Mouse (Mus musculus) left cerebral cortex, postnatal 25 days (tissue): ENCODE data around the gene Ifnl3. TPM values are rescaled to one million over a fixed set of nuclear protein-coding genes. Genes with fewer than 3 reads are reported as not detected.
"Not testable (repeated sequence)": the region's sequence is repeated elsewhere in the genome, so short reads cannot be mapped to it uniquely, and the experiment has no call there.

Source experiments
- DNase-seq, 2 experiments: peaks; one replicate each; pipeline ENCODE4 v3.0.0; 2022; ENCODE audit warnings: low spot score in 2 of 2, mixed read lengths in 1 of 2
- intact Hi-C: fragments of 180-260 bp; cut with DNase I; formaldehyde crosslinking; loops from one replicate; pipeline ENCODE4 v1.15.1; 2025
- total RNA-seq, 2 experiments: library from RNA; stranded (reverse); gene quantifications; 2 replicates each; pipeline ENCODE4 v1.2.3; 2021

Ifnl3 gene
- not detected for total RNA-seq

DNA sequence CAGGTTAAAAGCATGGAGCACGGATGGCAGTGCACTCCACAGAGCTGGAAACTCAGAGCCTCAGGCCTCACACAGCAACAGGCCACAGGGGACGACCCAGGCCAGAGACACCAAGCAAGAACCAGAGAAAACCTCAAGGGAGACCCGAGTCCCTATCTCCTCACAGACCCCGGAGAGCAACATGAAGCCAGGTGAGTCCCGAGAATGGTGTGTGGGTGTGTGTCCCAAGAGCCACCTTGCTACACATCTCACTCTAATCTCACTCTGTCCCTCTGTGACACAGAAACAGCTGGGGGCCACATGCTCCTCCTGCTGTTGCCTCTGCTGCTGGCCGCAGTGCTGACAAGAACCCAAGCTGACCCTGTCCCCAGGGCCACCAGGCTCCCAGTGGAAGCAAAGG lies at the start of gene Ifnl3:
Gene Ifnl3, plus strand, starts transcription at position 301 of the 400 bp plus-strand sequence.
- intact Hi-C loops: loop anchor here (1.0 kb wide), 1 partner anchor 13 kb away; no protein-coding TSS in a partner anchor
- not testable (repeated sequence) for DNase-seq

DNA sequence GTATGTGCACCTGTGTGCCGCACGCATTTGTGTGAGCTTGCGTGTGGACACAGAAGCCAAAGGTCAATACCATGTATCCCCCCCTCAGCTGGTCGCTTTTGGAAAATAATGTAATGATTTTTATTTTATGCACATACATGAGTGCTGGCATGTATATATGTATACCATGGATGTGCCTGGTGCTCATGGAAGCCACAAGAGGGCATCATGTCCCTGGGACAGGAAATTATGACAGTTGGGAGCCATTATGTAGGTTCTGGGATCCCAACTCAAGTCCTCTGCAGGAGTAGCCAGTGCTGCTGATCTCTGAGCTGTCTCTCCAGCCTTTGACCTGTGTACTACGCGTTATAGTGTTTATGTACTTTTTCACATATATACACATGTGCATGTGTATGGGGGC lies 46.4 kb upstream of the Ifnl3 start:
- intact Hi-C loops: no loop called here
- no peak for DNase-seq

DNA sequence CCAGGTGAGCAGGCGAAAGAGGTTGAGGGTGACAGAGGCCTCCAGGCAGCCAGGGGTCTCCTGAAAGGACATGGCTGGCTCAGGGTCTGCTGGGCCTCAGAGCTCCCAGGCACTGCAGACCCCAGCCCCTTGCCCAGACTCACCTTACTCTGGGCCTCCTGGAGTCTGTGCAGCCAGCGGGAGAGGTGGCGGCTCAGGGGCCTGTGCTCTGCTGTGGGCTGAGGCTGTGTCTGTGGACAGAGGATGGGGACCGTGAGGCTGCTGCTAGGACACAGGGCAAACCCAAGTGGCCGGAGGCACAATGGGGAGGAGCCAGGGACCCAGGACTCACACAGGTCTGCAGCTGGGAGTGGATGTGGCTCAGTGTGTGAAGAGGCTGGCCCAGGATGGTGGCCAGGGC lies 45.3 kb upstream of the Ifnl3 start:
- no peak for DNase-seq
- intact Hi-C loops: no loop called here

DNA sequence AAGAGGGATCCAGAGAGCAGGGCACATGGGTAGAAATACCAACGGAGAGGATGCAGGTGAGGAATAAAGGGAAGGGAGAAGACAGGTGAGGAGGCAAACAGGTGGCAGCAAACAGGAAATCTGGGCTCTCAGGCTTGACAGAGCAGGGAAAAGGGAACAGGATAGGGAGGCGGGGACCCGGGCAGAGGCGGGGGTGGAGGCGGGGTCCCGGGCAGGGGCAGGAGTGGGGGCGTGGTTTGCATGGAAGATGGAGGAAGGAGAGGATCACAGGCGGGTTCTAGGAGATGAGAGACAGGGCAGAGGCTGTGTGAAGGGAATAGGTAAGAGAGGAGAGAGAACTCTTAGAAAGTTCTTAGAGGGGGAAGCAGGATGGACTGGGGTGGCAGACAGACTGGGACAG lies 43.8 kb upstream of the Ifnl3 start:
- no peak for DNase-seq
- intact Hi-C loops: no loop called here

DNA sequence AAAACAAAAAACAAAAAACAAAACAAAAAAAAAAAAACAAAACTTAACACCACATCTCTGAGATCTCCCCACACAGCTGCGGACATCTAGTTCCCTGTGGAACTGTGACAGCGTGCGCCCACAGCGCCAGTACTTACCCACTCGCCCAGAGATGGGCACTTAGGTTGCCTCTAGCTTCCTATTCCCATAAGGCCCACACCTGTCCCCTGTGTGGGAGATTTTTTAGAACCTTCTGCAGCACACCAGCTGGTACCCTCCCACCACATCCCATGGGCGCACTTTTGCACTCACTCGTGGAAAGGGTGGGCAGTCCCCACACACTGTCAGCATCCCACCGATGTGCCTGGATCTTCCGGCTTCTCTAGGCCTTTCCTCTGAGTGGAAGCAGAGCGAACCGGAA lies 39.8 kb upstream of the Ifnl3 start:
- peak; percentile 26 to 72 for DNase-seq
- intact Hi-C loops: no loop called here

DNA sequence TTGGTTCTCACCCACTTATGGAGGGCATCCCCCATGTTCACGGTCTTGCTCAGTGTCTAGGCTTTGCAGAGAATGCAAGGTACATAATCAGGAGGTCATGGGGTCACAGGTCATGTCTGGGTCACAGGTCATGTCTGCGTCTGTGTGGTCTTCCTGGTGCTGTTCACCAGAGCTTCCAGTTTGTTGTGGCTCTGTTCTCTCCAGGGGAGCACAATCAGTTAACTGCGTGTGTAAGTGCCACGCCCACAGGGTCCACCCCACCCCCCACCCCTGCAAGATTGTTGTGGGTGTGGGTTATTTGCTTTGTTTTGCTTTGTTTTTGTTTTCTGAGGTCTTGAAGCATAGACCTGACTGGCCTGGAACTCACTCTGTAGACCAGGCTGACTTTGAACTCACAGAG lies 38.4 kb upstream of the Ifnl3 start:
- intact Hi-C loops: no loop called here
- DNase-seq: no peak

DNA sequence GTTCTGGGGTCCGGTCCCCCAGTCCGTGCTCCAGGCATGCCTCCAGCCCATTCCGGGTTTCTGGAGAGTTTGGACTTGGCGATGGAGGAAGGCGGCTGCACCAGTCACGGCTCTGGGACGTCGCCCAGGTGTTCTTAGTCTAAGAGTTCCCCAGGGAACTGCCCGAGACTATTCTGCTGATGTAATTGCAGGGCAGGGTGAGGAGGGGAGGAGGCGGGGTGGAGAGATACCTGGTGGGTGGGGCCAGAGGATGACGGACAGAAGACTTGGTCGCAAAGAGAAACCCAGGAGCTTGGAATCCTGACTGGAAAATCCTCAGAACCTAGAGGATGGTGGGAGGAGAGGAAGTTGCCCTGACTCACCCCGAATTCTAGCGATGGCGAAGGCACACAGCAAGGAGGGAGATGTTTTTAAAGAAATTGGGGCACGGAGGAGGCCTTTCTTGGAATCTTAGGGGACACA lies 34.6 kb upstream of the Ifnl3 start:
- intact Hi-C loops: no loop called here
- DNase-seq: peak; percentile 25 to 78

DNA sequence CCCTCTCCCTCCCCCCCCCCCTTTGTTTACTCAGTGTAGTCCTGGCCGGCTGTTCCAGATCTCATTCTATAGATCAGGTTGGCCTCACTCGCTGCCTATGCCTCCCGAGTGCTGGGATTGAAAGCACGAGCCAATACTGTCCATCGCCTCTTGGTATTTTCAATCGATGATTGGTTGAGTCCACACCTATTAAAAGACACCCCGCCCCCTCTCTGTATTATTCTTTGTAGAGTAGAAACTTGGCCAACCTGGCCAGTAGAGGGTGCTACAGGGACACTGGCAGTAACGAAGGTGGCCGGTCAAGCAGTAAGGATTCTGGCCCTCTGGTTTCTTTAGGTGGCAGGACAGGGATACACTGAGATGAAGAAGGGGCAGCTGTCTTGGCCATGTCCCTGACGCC lies 32.2 kb upstream of the Ifnl3 start:
- intact Hi-C loops: loop anchor here (5.0 kb wide), 1 partner anchor 42 kb away; no protein-coding TSS in a partner anchor
- DNase-seq: peak; percentile 27 to 36

DNA sequence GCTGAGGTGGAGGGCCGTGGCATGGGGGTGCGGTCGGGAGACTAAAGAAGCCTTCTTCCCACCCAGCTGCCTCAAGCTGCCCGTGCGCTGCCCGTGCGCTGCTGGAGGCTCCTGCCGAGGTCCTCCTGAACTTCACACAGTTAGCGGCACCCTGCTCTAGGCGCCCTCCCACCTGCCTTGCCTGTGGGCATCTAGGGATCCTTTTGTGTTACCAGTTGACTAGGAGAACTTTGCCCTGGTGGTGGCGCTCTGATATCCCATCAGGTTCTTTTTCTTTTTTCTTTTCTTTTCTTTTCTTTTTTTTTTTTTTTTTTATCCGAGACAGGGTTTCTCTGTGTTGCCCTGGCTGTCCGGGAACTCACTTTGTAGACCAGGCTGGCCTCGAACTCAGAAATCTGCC lies 31.7 kb upstream of the Ifnl3 start:
- intact Hi-C loops: loop anchor here (5.0 kb wide), 1 partner anchor 41 kb away; no protein-coding TSS in a partner anchor
- no peak for DNase-seq

DNA sequence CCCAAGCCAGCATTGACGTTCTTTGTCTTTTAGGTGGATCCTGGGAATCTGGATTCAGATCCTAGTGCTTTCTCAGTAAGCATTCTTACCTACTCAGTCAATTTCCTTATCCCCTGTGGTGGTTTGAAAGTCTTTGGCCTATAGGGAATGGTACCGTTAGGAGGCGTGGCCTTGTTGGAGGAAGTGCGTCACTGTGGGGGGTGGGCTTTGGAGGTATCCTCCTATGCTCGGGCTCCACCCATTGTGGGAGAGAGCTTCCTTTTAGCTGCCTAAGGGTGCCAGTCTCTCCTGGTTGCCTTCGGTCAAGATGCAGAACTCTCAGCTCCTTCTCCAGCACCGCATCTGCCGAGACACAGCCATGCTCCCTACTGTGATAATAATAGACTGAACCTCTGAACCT lies 30.3 kb upstream of the Ifnl3 start:
- DNase-seq: no peak
- intact Hi-C loops: loop anchor here (5.0 kb wide), 1 partner anchor 40 kb away; no protein-coding TSS in a partner anchor

DNA sequence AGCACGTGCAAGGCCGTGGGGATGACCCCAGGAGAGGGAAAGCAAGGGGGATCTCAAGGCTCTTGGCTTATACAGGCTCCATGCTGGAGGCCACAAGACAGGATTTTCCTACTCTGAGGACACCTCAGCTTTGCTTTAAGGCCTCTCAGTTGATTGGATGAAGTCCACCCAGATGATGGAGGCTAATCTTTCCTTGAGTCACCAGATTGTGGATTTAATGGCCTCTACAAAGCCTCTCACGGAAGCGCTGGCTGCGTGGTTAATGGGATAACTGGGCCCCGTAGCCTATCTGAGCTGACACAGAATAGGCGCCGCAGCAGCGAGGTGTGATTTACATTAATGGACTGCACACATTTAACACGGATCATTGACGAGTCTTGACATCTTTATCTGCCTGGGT lies 27.2 kb upstream of the Ifnl3 start:
- DNase-seq: no peak
- intact Hi-C loops: no loop called here

DNA sequence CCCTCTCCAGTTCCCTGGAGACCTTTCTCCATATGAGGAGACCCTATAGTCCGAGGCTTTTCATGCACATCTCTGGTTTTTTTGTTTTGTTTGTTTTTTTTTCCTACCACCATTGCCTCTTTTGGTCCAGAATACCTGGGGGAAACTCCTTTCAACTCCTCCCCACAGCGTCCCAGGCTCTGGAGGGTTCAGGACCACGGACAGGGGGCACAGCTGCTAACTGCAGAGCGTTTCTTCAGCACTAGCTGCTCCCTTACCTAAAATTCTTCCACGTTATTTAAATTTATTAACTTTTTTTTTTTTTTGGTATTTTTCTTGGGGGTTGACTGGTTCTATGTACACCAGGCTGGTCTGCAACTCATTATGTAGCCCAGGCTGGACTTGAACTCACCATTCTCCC lies 17.1 kb upstream of the Ifnl3 start:
- intact Hi-C loops: no loop called here
- DNase-seq: no peak

DNA sequence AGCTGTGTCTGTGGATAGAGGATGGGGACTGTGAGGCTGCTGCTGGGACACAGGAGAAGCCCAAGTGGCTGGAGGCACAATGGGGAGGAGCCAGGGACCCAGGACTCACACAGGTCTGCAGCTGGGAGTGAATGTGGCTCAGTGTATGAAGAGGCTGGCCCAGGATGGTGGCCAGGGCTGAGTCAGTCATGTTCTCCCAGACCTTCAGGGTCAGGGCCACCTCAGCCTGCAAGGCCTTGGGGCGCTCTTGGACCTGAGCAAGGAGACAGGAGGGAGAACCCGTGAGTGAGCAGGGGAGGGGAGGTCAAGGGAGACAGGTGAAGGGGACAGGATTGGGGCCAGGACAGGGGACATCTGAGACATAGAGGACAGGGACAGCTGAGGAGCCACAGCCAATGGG lies 13.5 kb upstream of the Ifnl3 start:
- DNase-seq: not testable (repeated sequence)
- intact Hi-C loops: loop anchor here (1.0 to 2.0 kb wide), 2 partner anchors 13 to 18 kb away; partner anchors contain the start of gene Ifnl3

DNA sequence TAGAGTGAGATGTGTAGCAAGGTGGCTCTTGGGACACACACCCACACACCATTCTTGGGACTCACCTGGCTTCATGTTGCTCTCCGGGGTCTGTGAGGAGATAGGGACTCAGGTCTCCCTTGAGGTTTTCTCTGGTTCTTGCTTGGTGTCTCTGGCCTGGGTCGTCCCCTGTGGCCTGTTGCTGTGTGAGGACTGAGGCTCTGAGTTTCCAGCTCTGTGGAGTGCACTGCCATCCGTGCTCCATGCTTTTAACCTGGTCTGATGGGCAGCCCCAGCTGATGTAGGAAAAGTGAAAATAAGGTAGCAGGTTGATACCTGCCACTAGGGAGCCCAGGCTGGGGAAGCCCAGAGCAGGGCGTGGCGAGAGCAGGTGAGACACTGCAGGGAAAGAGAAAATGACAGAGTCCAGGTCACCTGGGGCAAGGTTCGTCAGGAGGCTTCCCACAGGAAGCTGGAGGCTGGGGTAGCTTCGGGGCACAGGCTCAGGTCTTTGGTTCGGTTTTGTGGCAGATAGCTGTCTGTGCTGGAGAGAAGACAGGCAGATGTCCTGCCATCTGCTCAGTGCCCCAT lies 12.1 kb upstream of the Ifnl3 start, which contains the start of gene Ifnl2:
Gene Ifnl2, minus strand, starts transcription at position 51 of the 570 bp plus-strand sequence.
- intact Hi-C loops: loop anchor here (5.0 kb wide), 1 partner anchor 107 kb away; no protein-coding TSS in a partner anchor
- DNase-seq: not testable (repeated sequence)

DNA sequence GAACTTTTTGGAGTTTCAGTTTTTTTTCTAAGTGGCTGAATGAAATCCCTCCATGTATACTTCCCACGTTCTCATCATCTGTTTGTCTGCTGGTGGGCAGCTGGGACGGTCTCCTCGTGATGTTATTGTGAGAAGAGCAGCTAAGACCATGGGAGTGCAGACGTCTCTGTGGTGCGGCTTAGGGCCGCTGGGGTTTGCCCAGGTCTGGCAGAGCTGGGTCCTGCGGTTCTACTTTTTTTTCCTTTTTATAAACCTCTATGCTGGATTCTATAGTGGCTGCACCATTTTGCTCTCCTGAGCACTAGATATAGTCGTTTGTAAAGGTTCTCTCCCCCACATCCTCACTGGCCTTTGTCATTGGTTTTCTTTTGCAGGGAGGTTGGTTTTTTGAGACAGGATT lies 11.2 kb upstream of the Ifnl3 start:
- DNase-seq: no peak
- intact Hi-C loops: loop anchor here (5.0 kb wide), 1 partner anchor 106 kb away; no protein-coding TSS in a partner anchor

DNA sequence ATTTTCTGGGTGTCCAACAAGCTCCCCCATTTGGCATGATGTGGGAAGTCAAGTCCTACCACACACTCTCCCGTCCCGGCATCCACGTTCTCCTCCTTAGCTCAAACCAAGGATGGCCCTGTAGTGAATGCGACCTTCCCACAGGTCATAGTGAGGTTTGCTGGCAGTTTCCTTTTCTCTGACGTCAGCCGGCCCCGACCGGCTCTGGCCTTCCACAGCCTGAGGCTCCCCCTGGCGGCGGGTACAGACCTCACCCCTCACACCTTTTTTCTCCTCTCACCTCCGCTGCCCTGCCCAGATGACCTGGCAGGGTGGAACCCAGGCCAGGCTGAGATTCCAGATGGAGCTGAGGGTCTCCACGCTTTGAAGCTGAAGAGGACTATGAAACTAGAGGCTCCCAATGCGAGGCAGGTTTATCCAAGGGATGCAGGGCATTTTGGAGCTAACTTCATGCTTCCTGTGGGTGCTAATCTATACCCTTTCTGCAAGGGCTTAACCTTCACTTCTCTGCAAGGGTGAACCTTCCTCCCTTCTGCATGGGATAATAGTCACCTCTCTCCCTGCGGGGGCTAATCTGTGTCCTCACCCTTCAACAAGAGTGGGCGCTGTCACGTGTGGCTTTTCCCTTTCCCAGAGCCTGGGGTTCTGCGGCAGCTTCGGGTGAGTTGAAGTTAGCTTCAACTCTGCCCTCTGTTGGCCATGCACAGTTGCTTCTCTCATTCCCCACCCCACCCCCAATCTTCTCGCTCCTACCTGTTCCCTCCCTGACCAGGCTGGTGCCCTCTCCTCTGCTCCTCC lies 5.5 kb downstream of the Ifnl3 start:
- DNase-seq: peak; percentile 60 to 64
- intact Hi-C loops: loop anchor here (1.0 to 2.0 kb wide), 2 partner anchors 19 to 82 kb away; no protein-coding TSS in a partner anchor

DNA sequence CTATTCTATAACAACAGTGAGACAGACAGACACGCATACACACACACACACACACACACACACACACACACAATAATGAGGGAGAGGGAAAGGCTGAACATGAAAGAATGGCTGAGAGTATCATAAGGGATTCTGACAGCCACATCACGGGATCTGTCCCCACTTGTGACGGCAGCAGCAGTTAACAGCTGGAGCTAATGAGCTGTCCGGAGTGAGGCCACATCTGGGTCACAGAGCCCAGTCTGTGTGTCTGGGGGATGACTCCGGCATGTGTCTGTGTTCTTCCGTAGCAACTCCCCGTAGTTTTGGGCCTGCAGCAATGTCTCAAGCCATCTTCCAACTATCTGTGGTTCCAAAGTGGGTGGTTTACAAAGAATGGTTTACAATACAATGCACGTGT lies 9.4 kb downstream of the Ifnl3 start:
- intact Hi-C loops: loop anchor here (5.0 kb wide), 1 partner anchor 40 kb away; no protein-coding TSS in a partner anchor
- no peak for DNase-seq

DNA sequence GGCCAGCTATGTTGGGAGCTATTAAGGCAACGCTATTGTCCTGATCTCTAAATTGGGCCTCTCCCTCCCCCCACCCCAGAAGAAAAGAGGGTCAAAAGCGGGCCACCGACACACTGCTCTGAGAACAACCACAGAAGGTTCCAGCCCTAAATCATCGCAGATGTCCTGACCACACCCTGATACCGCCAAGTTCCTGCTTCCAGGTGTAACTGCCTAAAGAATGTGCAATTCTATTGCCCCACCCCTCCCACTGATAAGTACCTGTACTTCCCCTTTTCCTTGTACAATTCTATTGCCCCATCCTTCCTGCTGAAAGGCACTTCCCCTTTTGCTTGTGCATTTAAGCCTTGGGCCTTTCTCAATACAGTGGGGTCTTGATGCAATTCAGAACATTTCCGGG lies 16.2 kb downstream of the Ifnl3 start:
- DNase-seq: not testable (repeated sequence)

DNA sequence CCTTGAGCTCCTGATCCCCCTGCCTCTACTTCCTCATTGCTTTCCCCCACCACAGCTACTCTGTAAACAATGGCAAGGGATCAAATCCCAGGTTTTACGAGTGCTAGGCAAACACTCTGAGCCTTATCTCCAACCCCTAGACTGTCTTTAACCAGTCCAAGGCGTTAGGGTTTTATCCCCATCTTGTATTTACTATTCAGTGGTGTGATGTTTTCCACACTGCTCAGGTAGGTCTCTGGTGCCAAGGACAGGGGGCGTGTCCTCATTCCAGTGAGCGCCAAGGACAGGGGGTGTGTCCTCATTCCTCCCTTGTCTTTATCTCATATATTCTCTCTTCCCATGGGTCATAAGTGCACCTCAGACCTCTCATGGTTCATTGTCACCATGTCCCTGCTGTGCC lies 17.9 kb downstream of the Ifnl3 start, which contains the start of gene Sycn:
Gene Sycn, plus strand, starts transcription at position 360 of the 400 bp plus-strand sequence.
- DNase-seq: no peak
- intact Hi-C loops: no loop called here

More for the DNA sequence above, 16.2 kb downstream of the Ifnl3 start:
- intact Hi-C loops: not testable (repeated sequence)

DNA sequence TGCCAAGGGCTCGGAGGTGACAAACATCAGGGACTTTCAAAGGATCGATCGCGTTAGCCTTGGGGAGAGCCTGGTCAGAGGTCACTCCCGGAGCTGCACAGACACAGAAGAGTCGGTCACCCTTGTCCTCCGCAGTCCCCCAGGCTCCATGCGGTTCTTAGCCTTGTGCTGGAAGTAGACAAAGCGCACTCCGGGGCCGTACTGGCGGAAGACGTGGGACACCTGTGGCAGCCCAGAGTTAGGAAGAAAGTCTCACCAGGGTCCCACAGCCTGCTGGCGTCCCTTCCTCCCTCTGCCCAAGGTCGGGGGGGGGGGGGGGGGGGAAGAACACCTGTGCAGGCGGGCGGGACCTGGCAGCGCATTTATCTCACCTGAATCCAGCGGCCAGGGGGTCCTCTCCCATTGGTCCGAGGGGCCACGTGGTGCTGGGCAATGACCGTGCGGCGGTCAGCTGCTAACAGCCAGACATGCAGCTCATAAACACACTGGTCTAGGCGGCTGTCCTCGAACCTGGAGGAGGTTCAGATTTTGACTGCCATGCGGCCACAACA lies 21.5 kb downstream of the Ifnl3 start:
- intact Hi-C loops: no loop called here

More for the DNA sequence above, 21.5 kb downstream of the Ifnl3 start:
- DNase-seq: no peak
